Mouse (Mus musculus): Measurements from ENCODE around the gene Gdf9.

Gdf9 gene

DNA sequence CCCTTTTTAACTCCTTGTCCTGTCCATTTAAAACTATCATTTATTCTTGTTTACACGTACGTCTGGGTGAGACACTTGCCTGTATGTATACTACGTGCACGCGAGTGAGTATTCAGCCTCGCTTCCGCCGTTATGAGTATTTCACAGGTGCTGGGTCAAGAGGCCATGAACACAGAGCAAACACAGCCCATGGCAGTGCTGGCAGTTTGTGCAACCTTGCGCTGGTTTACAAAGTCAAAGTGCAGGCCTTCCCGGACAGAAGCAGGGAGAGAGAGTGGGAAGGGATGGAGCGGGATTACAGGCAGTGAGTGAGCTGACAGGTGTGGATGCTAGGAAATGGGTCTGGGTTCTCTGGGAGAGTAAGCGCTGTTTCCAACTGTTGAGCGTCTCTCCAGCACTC is 15.4 kb downstream of the Gdf9 start:
- no peak for DNase-seq

DNA sequence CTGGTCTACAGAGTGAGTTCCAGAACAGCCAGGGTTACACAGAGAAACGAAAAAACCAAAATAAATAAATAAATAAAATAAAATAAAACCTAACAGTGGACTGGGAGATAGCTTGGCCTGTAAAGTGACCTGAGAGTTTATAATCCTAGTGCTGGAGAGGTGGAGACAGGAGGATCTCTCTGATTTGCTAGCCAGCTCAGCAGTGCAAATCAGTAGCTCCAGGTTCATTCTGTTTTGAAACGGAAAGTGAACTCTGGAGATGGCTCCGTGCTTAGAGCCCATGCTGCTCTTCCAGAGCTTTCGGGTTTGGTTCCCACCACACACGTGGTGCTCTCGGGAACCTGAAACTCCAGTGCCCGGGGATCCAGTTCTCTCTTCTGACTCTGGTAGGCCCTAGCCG is 17.2 kb downstream of the Gdf9 start:
- DNase-seq: no peak

- no peak for DNase-seq
These were observed 17.7 kb downstream of the Gdf9 start for GRCm38 (mm10) chr11:53448529-53448928.

GRCm38 (mm10) chr11:53450070-53450705 is 19.4 kb downstream of the Gdf9 start:
- peak; percentile 19 to 39 for DNase-seq

- no peak for DNase-seq
These were observed 20.5 kb downstream of the Gdf9 start for GRCm38 (mm10) chr11:53451361-53451760.

GRCm38 (mm10) chr11:53452396-53452795 is 21.6 kb downstream of the Gdf9 start:
- no peak for DNase-seq

DNA sequence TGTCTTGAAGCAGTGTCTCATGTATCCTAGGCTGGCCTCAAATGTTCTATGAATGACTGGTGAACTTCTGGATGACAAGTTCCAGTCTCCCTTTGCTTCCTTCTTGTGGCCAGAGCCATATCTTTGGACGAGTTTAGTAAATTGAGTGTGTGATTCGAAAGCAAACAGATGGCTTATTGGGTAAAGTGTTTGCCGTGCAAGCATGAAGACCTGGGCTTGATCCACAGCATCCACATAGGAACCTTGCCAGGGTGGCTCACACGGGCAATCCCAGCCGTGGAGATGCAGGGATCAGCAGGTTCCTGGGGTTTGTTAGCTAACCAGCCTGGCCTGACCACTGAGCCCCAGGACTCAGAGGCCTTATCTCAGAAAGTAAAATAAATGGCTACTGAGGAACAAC is 22.2 kb downstream of the Gdf9 start:
- no peak for DNase-seq

- DNase-seq: no peak
These were observed 25.9 kb downstream of the Gdf9 start, which contains the start of the genes Gm10447 and Shroom1 for GRCm38 (mm10) chr11:53456474-53457371. Gm10447 (minus strand) TSS chr11:53457110. Shroom1 (plus strand) TSS chr11:53457205.

DNA sequence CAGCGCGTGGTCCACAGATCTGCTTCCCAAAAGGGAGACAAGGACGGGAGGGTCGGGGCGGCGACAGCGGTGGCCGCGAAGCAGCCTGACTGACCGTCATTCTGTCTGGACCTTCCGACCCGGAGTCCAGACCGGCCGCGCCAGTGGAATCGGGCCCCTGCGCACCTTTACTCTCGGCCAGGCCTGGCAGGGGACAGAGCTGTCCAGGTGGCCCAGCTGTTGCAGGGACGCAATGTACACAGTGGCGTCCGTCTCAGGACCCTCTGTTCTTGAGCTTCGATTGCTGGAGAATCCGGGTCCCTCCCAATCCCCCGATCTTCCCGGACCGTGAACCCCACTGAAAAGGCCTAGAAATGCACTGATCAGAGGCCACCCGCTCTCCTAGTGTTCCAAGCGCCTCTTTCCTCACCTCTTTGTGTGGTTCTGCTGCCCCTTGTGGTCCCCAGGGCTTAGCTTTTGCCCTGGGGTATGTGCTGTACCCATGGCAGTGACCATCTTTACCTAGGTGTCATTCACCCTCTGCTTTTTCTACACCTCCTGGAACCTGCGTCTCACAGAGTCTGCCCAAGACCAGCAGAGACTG is 26.6 kb downstream of the Gdf9 start:
- DNase-seq: no peak

DNA sequence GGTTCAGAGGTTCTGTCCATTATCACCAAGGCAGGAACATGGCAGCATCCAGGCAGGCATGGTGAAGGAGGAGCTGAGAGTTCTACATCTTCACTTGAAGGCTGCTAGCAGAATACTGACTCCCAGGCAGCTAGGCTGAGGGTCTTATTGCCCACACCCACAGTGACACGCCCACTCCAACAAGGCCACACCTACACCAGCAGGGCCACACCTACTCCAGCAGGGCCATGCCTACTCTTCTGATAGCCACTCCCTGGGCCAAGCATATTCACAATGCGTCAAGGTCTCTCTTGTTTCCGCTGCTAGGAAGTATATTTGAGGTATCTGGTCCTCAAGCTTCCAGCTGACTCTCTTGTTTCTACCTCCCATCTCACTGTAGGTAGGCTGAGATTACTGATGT is 28.2 kb downstream of the Gdf9 start:
- no peak for DNase-seq

DNA sequence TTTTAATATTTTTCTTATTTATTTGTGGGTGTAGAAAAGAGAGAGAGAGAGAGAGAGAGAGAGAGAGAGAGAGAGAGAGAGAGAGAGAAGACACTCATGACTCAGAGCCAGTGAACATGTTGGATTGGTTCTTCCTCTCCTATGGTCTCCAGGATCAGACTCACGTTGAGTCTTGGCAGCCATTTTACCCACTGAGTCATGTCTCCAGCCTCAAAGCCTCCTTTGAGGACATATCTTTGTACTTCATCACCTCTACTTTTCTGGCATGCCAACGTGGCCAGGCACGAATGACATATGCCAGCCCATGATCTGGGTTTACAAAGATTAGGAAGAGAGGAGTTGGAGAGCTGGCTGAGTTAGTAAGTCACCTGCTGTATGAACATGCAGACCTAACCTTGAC is 29.4 kb downstream of the Gdf9 start:
- DNase-seq: no peak

DNA sequence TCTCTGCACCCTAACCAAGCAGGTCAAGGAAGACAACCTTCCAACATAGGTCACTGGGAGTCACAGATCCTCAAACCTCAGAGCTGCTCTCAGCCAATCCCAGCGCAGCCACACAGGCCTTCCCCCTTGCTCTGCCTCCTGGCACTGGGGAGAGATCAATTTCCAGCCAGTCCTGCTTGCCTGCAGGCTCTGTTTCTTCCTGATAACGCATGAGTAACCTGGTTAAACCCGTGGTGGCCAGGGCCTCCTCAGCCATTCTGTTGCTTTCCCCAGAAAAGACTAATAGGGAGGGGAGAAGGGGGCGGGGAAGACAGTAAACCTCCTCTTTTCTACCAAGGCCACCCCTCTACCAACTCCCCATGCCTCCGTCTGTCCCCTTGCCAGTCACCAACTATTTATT is 30.9 kb downstream of the Gdf9 start:
- DNase-seq: no peak

DNA sequence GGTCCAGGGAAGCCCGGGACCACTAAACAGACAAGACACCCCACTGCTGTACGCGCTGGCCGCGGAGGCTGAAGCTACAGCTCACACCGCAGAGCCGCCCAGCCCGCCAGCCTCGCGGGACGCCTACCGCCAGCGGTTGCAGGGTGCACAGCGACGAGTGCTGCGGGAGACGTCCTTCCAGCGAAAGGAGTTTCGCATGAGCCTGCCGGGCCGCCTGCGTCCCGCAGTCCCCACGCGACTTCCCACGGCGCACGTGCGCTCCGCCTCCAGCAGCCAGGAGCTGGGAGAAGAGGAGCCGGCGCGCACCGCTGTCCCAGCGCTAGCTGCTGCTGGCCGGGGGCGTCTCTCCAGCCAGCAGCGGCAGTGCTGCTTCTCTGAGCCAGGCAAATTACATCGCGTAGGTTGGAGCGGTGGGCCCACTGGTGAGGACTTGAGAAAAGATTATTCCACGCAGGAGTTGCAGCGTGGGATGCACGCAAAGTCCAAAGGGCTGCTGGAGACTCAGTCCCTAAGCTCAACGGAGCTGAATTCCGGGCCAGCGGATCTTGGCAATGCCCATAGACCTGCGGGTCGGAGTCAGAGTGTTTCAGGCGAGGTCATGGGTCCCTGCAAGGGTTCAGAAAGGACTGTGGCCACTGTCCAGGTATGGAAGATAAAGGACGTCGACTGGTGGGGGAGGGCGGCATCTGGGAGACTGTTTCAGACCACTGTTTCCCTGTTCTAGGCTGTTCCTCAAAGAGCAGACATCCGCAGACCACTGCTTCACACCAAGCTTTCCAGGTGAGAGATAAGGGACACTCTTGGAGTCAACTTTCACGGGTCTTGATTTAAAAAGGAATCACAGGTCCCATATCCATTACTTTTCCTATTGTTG is 33.0 kb downstream of the Gdf9 start:
- DNase-seq: no peak

DNA sequence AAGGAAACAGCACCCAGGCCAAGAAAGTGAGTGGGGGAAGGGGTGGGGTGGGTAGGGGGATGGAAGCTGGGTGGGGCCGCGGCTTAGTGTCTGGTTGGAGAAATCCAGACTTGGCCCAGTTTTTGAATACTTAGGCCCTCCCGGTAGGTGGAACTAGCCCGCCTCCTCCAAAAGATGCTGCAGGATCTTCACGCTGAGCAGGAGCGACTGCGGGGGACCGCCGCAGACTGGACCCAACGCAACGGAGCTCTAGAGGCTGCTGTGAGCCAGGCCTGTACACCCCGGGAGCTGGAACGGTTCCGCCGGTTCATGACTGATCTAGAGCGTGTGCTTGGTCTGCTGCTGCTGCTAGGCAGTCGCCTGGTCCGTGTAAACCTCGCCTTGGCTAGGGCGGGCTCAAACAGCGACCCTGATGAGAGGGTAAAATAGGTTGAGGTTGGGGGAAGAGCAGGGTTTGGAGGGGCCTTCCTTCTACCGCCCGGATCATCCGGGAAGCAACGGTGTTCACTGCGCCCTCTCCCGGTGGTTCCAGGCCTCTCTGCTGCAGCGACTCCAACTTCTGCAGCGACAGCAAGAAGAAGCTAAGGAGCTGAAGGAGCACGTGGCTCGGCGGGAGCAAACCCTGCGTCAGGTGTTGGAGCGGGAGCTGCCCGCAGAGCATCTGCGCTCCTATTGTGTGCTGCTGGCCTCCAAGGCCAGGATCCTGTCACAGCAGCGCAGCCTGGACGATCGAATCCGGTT is 35.6 kb downstream of the Gdf9 start:
- DNase-seq: peak; percentile 50 to 54

- DNase-seq: no peak
These were observed 38.6 kb downstream of the Gdf9 start for GRCm38 (mm10) chr11:53469294-53469967.

DNA sequence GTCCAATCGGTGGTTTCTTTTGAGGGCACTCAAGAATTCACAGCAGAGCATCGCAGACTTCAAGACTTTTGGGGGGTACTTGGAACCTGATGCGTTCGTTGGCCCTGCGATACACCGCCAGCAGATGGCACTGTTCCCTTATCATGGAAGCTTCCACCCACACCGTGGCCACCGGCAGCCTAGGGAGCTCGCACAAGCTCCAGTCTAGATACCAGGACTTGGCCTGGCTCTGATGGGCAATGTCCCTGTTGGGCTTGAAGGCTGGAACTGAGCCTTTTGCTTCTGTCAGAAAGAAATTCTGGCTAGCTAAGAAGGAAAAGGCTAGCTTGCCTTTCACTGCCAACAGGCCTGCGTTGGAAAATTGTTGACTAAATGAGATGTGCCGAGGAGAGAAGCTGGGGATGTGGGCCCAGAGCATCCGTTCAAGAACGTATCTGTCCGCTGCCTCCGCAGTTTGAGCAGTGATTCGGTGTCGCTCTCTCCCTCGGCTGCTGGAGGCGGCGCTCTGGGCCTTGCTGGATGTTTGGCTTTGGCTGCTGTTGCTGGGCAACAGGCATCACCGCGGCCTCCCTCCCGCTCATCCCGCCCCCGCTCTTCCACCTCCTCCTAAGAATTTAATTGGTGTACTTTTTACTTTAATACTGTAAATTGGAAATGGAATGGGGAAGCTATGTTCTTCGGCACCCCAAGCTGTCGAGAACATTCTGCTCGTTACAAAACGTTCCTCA is 39.3 kb downstream of the Gdf9 start, which contains the start of gene Gm9837:
Gene Gm9837 (minus strand): TSS at position 512 of the 728 bp plus-strand sequence.
- peak; percentile 76 to 82 for DNase-seq

GRCm38 (mm10) chr11:53472709-53473108 is 41.9 kb downstream of the Gdf9 start:
- no peak for DNase-seq

GRCm38 (mm10) chr11:53475620-53476019 is 44.8 kb downstream of the Gdf9 start:
- no peak for DNase-seq

- no peak for DNase-seq
These were observed 47.0 kb downstream of the Gdf9 start for GRCm38 (mm10) chr11:53477833-53478232.

DNA sequence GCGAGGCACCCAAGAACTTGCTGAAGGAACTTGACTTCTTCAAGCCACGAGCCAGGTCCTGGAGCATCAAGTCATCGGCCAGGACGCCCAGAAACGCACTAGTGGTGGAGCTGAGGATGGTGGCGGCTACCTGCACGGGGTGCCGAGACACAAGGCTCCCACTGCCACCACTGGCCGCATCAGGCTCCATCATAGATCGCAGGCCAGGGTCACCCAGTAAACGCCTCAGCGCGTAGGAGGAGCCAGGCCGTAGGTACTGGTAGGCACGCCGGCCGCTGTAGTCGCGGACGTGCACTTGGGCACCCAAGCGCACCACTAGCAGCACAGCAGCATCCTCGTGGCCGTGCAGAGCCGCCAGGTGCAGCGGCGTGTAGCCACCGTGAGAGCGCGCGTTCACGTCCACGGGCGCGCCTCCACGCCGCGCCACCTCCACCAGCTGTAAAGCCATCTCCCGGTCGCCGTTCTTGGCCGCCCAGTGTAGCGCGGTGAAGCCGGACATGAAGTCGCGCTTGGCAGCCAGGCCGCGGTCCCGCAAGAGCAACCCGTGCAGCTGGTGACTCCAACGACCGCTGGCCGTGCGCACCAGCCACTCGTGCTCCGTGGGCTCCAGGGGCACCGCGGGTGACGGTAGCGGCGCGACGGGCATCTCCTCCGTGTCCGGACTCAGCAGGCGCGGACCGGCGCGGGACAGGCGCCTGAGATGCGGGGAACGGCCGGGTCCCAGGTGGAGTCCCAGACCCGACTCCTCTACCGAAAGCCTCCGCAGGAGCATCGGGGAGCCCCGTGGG is 47.8 kb downstream of the Gdf9 start:
- no peak for DNase-seq
